8 mouse cellular contexts compared by ENCODE assay signal in the genomic region with DNA sequence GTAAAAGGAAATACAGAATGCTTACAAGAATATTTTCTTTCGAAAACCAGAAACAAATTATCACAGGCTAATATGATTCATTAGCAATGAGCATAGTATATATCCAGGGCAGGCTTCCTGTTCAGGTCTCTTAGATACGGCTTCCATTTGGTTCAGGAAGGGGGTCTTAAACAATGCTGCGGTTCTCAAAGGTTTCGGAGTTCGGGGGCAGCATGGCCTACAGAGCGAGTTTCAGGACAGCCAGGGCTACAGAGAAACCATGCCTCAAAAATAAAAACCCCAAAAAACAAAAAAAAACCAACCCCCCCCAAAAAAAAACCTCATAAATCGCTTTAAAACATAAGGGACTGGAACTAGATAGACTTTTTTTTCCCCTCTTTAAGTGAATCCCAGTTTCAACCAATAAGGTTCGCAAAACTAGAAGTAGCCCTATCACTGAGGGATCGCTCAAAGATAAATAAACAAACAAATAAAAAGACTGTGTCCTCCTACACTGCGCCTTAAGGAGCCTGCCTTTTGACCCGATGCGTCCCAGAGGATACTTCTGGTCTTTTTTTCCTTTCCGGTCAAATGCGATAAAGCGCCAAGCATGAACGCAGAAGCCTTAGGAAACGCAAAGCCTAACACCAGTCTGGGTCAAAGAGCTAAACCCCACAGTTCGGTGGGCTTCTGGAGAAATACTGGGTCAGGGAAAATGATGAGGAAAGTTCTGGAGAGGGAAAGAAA. TPM values are rescaled to one million over a fixed set of nuclear protein-coding genes. Genes with fewer than 3 reads are reported as not detected.
DNase-seq lines count a peak whose midpoint lies in the region; ATAC-seq lines count a peak whose summit lies in the region.

No protein-coding gene starts in this region.

- intact Hi-C loops in gastrocnemius, postnatal 36 days (cut with DNase I), result no loop called here

- WGBS in lung, embryonic 15.5 days, result 1% methylated on average over 18 of the region's 18 CpGs
- WGBS in hindbrain, embryonic 15.5 days, result under 1% methylated on average over 18 of the region's 18 CpGs

- H3K4me1 ChIP-seq in lung, embryonic 15.5 days, result peaks cover 34% of the 10 kb centered on the region
- peaks cover 33% of the 10 kb centered on the region for H3K4me1 ChIP-seq in hindbrain, embryonic 15.5 days (replicated peaks)

- H3K9ac ChIP-seq in lung, embryonic 15.5 days, result peak overlapping the region; percentile 78
- H3K9ac ChIP-seq in hindbrain, embryonic 15.5 days, result peak overlapping the region; percentile 52

- H3K4me3 ChIP-seq in lung, embryonic 15.5 days, result peak overlapping the region; percentile 66
- H3K4me3 ChIP-seq in hindbrain, embryonic 15.5 days, result peak overlapping the region; percentile 62

- ATAC-seq in lung, embryonic 15.5 days (ENCODE audit: borderline replicate concordance, extremely low read depth, low FRiP score, low TSS enrichment), result 0 out of 2 replicates have a peak, but pooled peaks have one; percentile 11
- ATAC-seq in hindbrain, embryonic 15.5 days (ENCODE audit: low FRiP score, low read depth), result peak; percentile 0; the same call in 1 of the 2 replicates
- 0 out of 2 replicates have a peak, but pooled peaks have one; percentile 1 for ATAC-seq in monocyte, adult 5-6 weeks (replicated peaks; ENCODE audit: insufficient number of reproducible peaks, low FRiP score, low TSS enrichment, poor library complexity, severe bottlenecking)

- H3K4me2 ChIP-seq in lung, embryonic 15.5 days, result peak overlapping the region; percentile 69
- peak overlapping the region; percentile 81 for H3K4me2 ChIP-seq in hindbrain, embryonic 15.5 days

- peaks cover 14% of the 10 kb centered on the region for H3K36me3 ChIP-seq in lung, embryonic 15.5 days
- peaks cover 14% of the 10 kb centered on the region for H3K36me3 ChIP-seq in hindbrain, embryonic 15.5 days

- H3K27me3 ChIP-seq in lung, embryonic 15.5 days, result no peaks in the 10 kb centered on the region
- H3K27me3 ChIP-seq in hindbrain, embryonic 15.5 days, result no peaks in the 10 kb centered on the region

- peak overlapping the region; percentile 99 for H3K27ac ChIP-seq in lung, embryonic 15.5 days
- H3K27ac ChIP-seq in hindbrain, embryonic 15.5 days (replicated peaks), result peak overlapping the region; percentile 98

- H3K9me3 ChIP-seq in lung, embryonic 15.5 days, result no peaks in the 10 kb centered on the region
- H3K9me3 ChIP-seq in hindbrain, embryonic 15.5 days, result no peaks in the 10 kb centered on the region

- DNase-seq in lung, postnatal 36 days, result no peak
- peak; percentile 35 for DNase-seq in embryo, embryonic 11 days
- DNase-seq in left cerebral cortex, adult 9 months (ENCODE audit: low spot score in 2 of 2), result no peak
- DNase-seq in gastrocnemius, postnatal 36 days, result no peak
- DNase-seq in spleen, postnatal 14 days (ENCODE audit: low spot score in 2 of 2), result no peak

RNA-seq across cellular contexts. Expression of gene Rsrc2, which starts 0.7 kb away (rescaled TPM):
- polyA plus RNA-seq in lung, embryonic 15.5 days (2015; fragmentation: Nextera tagmentation; extraction: Ambion mirVana), result 99.7 and 107 TPM in 2 replicates
- 122 and 129 TPM in 2 replicates for polyA plus RNA-seq in hindbrain, embryonic 15.5 days (2015; fragmentation: Nextera tagmentation; extraction: Ambion mirVana)
- total RNA-seq in monocyte, adult 5-6 weeks (2017), result 452 to 482 TPM (median 480 TPM) in 3 replicates
- 10 to 100 TPM; 30.2 to 40.5 TPM for total RNA-seq in gastrocnemius, postnatal 36 days (2021)

RNA-seq across cellular contexts. Expression of gene Kntc1, which starts 1.0 kb away (rescaled TPM):
- 30.3 and 32.3 TPM in 2 replicates for polyA plus RNA-seq in lung, embryonic 15.5 days (2015; fragmentation: Nextera tagmentation; extraction: Ambion mirVana)
- polyA plus RNA-seq in hindbrain, embryonic 15.5 days (2015; fragmentation: Nextera tagmentation; extraction: Ambion mirVana), result 6.7 and 7.2 TPM in 2 replicates
- 1.2 TPM in 1 of 3 replicates, not detected in the others for total RNA-seq in monocyte, adult 5-6 weeks (2017)
- total RNA-seq in gastrocnemius, postnatal 36 days (2021), result under 1 TPM; 0.69 to 0.92 TPM

RNA-seq across cellular contexts. Expression of gene Zcchc8, which starts 27.6 kb away (rescaled TPM):
- polyA plus RNA-seq in lung, embryonic 15.5 days (2015; fragmentation: Nextera tagmentation; extraction: Ambion mirVana), result 67.1 and 90.4 TPM in 2 replicates
- 58.1 and 68.5 TPM in 2 replicates for polyA plus RNA-seq in hindbrain, embryonic 15.5 days (2015; fragmentation: Nextera tagmentation; extraction: Ambion mirVana)
- total RNA-seq in monocyte, adult 5-6 weeks (2017), result 85.0 to 187 TPM (median 163 TPM) in 3 replicates
- 10 to 100 TPM in 1 of 2 experiments, 1 to 10 TPM in 1; 9.9 to 17.6 TPM for total RNA-seq in gastrocnemius, postnatal 36 days (2021)

Comparison
In these comparisons a context has a peak if more than half of its experiments do, and no peak if none do; other contexts are left out.
1. RNA of gene Rsrc2, which starts 0.7 kb away (total RNA-seq): 452 to 482 TPM in monocyte, adult 5-6 weeks; 30.2 to 40.5 TPM in gastrocnemius, postnatal 36 days; every median in the first group is over 10 times any median in the second.
2. Peak in every context shown above with its lines, with median percentiles within 50 percentile points of each other: ATAC-seq.